Mouse (Mus musculus) cerebellum, adult 2 months (tissue): ENCODE results near the gene Cavin3. TPM values are rescaled to one million over a fixed set of nuclear protein-coding genes. Genes with fewer than 3 reads are reported as not detected.
"Not testable (repeated sequence)": the region's sequence is repeated elsewhere in the genome, so short reads cannot be mapped to it uniquely, and the experiment has no call there.

Experiments
- DNase-seq, 2 experiments: peaks; one replicate each; pipeline ENCODE4 v3.0.0; 2021
- H3K27ac ChIP-seq: fragments of 200-500 bp; 2 replicates; pipeline ENCODE4 v1.5.1; 2012; ENCODE audit warnings: low read length, control low read depth, inconsistent platforms; ENCODE audit not compliant: insufficient read depth
- H3K27me3 ChIP-seq: fragments of 200-500 bp; 2 replicates; pipeline ENCODE4 v1.6.1; 2012; ENCODE audit warnings: inconsistent platforms, mild to moderate bottlenecking, low read length, moderate library complexity; ENCODE audit not compliant: control insufficient read depth, insufficient read depth
- H3K4me1 ChIP-seq: fragments of 200-500 bp; 2 replicates; pipeline ENCODE4 v1.6.1; 2011; ENCODE audit warnings: low read length; ENCODE audit not compliant: control insufficient read depth, insufficient read depth
- H3K4me3 ChIP-seq: fragments of 200-500 bp; replicated peaks from 2 replicates; pipeline ENCODE3; 2011; ENCODE audit warnings: mild to moderate bottlenecking, low read depth, low read length, control low read depth; ENCODE audit not compliant: insufficient read depth
- CTCF ChIP-seq: fragments of 200-500 bp; IDR thresholded peaks from 2 replicates; pipeline ENCODE4 v1.5.1; 2011; ENCODE audit warnings: low read depth, mild to moderate bottlenecking, control low read depth, low read length, moderate library complexity, borderline replicate concordance; ENCODE audit not compliant: insufficient read depth
- POLR2A ChIP-seq: fragments of 200-500 bp; IDR thresholded peaks from 2 replicates; pipeline ENCODE4 v1.6.1; 2011; ENCODE audit warnings: low read length, control low read depth, borderline replicate concordance; ENCODE audit not compliant: insufficient read depth
- WGBS: fragments of 180-500 bp; shearing (Covaris S2); methylation state at CpG from one replicate; pipeline ENCODE4 v1.1.7; 2018; 5-methylcytosine and 5-hydroxymethylcytosine counted together
- polyA plus RNA-seq: library from polyadenylated mRNA; depleted of rRNA; stranded (reverse); fragments of >200 nt; gene quantifications from 2 replicates; pipeline ENCODE4 v1.2.3, GENCODE M21; 2012

The Cavin3 gene
- polyA plus RNA-seq, 1 experiment = 34.1 TPM

- no peak for DNase-seq
- no peak for TF ChIP-seq POLR2A
- TF ChIP-seq CTCF = no peak
- Histone ChIP-seq H3K4me1 (no peaks in the 10 kb centered on the region), H3K27me3 (no peaks in the 10 kb centered on the region), H3K4me3 (no peak overlapping the region), H3K27ac (no peak overlapping the region)
- 83% methylated on average over 8 of the region's 8 CpGs for WGBS
Measured at GRCm38 (mm10) chr7:105478344-105478743, 3.8 kb downstream of the Cavin3 start.

GRCm38 (mm10) chr7:105477841-105478240 lies 4.3 kb downstream of the Cavin3 start:
- Histone ChIP-seq H3K27ac (no peak overlapping the region), H3K27me3 (no peaks in the 10 kb centered on the region), H3K4me3 (no peak overlapping the region), H3K4me1 (no peaks in the 10 kb centered on the region)
- TF ChIP-seq POLR2A (no peak), CTCF (peak; percentile 84)
- 65% methylated on average over 3 of the region's 3 CpGs for WGBS
- DNase-seq = peak; percentile 45 to 50

- no peak for TF ChIP-seq POLR2A
- no peak for TF ChIP-seq CTCF
- Histone ChIP-seq H3K4me1 (no peaks in the 10 kb centered on the region), H3K27me3 (no peaks in the 10 kb centered on the region), H3K27ac (no peak overlapping the region), H3K4me3 (no peak overlapping the region)
- DNase-seq = no peak
- 94% methylated on average over 1 of the region's 1 CpGs for WGBS
Measured at GRCm38 (mm10) chr7:105477433-105477700, 4.7 kb downstream of the Cavin3 start.

GRCm38 (mm10) chr7:105476683-105477432 lies 5.2 kb downstream of the Cavin3 start:
- H3K27ac ChIP-seq = no peak overlapping the region
- 85% methylated on average over 10 of the region's 10 CpGs for WGBS
- H3K27me3 ChIP-seq = no peaks in the 10 kb centered on the region
- TF ChIP-seq POLR2A = no peak
- TF ChIP-seq CTCF = no peak
- H3K4me1 ChIP-seq = no peaks in the 10 kb centered on the region
- no peak for DNase-seq
- no peak overlapping the region for H3K4me3 ChIP-seq

GRCm38 (mm10) chr7:105475396-105475949 lies 6.6 kb downstream of the Cavin3 start:
- H3K4me1 ChIP-seq = no peaks in the 10 kb centered on the region
- 70% methylated on average over 7 of the region's 7 CpGs for WGBS
- TF ChIP-seq CTCF (no peak), POLR2A (no peak)
- no peaks in the 10 kb centered on the region for H3K27me3 ChIP-seq
- H3K27ac ChIP-seq = no peak overlapping the region
- H3K4me3 ChIP-seq = no peak overlapping the region
- DNase-seq = no peak

GRCm38 (mm10) chr7:105474771-105475315 lies 7.3 kb downstream of the Cavin3 start:
- no peak overlapping the region for H3K4me3 ChIP-seq
- TF ChIP-seq CTCF (no peak), POLR2A (no peak)
- 74% methylated on average over 4 of the region's 4 CpGs for WGBS
- DNase-seq = no peak
- no peak overlapping the region for H3K27ac ChIP-seq
- H3K4me1 ChIP-seq = no peaks in the 10 kb centered on the region
- H3K27me3 ChIP-seq = no peaks in the 10 kb centered on the region

GRCm38 (mm10) chr7:105472607-105473006 lies 9.5 kb downstream of the Cavin3 start:
- Histone ChIP-seq H3K27me3 (no peaks in the 10 kb centered on the region), H3K4me3 (no peak overlapping the region), H3K27ac (no peak overlapping the region), H3K4me1 (no peaks in the 10 kb centered on the region)
- DNase-seq = no peak
- WGBS = 52% methylated on average over 1 of the region's 1 CpGs
- no peak for TF ChIP-seq POLR2A
- TF ChIP-seq CTCF = no peak

- DNase-seq = not testable (repeated sequence)
Measured at GRCm38 (mm10) chr7:105465505-105465904, 16.6 kb downstream of the Cavin3 start.

More at GRCm38 (mm10) chr7:105465505-105465904, 16.6 kb downstream of the Cavin3 start:
- not testable (repeated sequence) for H3K27me3 ChIP-seq, H3K4me1 ChIP-seq, H3K27ac ChIP-seq, H3K4me3 ChIP-seq
- 81% methylated on average over 5 of the region's 5 CpGs for WGBS
